Mouse (Mus musculus): ENCODE measurements around the gene Scd4. TPM values are rescaled to one million over a fixed set of nuclear protein-coding genes. Genes with fewer than 3 reads are reported as not detected.
A peak's percentile ranks its signal among the peaks of the same experiment; 100 is the strongest.

The Scd4 gene
- total RNA-seq, 2 experiments from 2014 or later, result 5.2 to 15.0 TPM

GRCm38 (mm10) chr19:44299902-44300301 is 33.0 kb upstream of the Scd4 start:
- no peak for DNase-seq (ENCODE audit: low spot score in 2 of 2)

GRCm38 (mm10) chr19:44300520-44300919 is 32.4 kb upstream of the Scd4 start:
- no peak for DNase-seq (ENCODE audit: low spot score in 2 of 2)

GRCm38 (mm10) chr19:44301176-44301575 is 31.7 kb upstream of the Scd4 start:
- no peak for DNase-seq (ENCODE audit: low spot score in 2 of 2)

- DNase-seq (ENCODE audit: low spot score in 2 of 2), result peak in 1 of 2 experiments; percentile 16
These were observed 31.1 kb upstream of the Scd4 start for GRCm38 (mm10) chr19:44301671-44302305.

- DNase-seq (ENCODE audit: low spot score in 2 of 2), result peak in 1 of 2 experiments; percentile 24
These were observed 30.0 kb upstream of the Scd4 start for GRCm38 (mm10) chr19:44302901-44303300.

- peak in 1 of 2 experiments; percentile 21 for DNase-seq (ENCODE audit: low spot score in 2 of 2)
These were observed 29.4 kb upstream of the Scd4 start for GRCm38 (mm10) chr19:44303502-44303901.

GRCm38 (mm10) chr19:44304419-44304818 is 28.5 kb upstream of the Scd4 start:
- DNase-seq (ENCODE audit: low spot score in 2 of 2), result peak in 1 of 2 experiments; percentile 20

GRCm38 (mm10) chr19:44304851-44305510 is 27.9 kb upstream of the Scd4 start:
- peak in 1 of 2 experiments; percentile 18 for DNase-seq (ENCODE audit: low spot score in 2 of 2)

GRCm38 (mm10) chr19:44305701-44306100 is 27.2 kb upstream of the Scd4 start:
- no peak for DNase-seq (ENCODE audit: low spot score in 2 of 2)

GRCm38 (mm10) chr19:44306171-44306570 is 26.7 kb upstream of the Scd4 start:
- peak in 1 of 2 experiments; percentile 18 for DNase-seq (ENCODE audit: low spot score in 2 of 2)

GRCm38 (mm10) chr19:44307101-44307914 is 25.6 kb upstream of the Scd4 start:
- DNase-seq (ENCODE audit: low spot score in 2 of 2), result peak in 1 of 2 experiments; percentile 16

GRCm38 (mm10) chr19:44307915-44308470 is 24.9 kb upstream of the Scd4 start:
- peak in 1 of 2 experiments; percentile 17 for DNase-seq (ENCODE audit: low spot score in 2 of 2)

GRCm38 (mm10) chr19:44308611-44309246 is 24.2 kb upstream of the Scd4 start:
- DNase-seq (ENCODE audit: low spot score in 2 of 2), result peak in 1 of 2 experiments; percentile 5

- peak in 1 of 2 experiments; percentile 16 for DNase-seq (ENCODE audit: low spot score in 2 of 2)
These were observed 23.3 kb upstream of the Scd4 start for GRCm38 (mm10) chr19:44309351-44310154.

- peak in 1 of 2 experiments; percentile 16 for DNase-seq (ENCODE audit: low spot score in 2 of 2)
These were observed 22.7 kb upstream of the Scd4 start for GRCm38 (mm10) chr19:44310155-44310575.

GRCm38 (mm10) chr19:44310814-44311213 is 22.1 kb upstream of the Scd4 start:
- DNase-seq (ENCODE audit: low spot score in 2 of 2), result peak in 1 of 2 experiments; percentile 13

GRCm38 (mm10) chr19:44311306-44312006 is 21.4 kb upstream of the Scd4 start:
- peak in 1 of 2 experiments; percentile 38 for DNase-seq (ENCODE audit: low spot score in 2 of 2)

- DNase-seq (ENCODE audit: low spot score in 2 of 2), result peak in 1 of 2 experiments; percentile 36
These were observed 20.9 kb upstream of the Scd4 start for GRCm38 (mm10) chr19:44312007-44312360.

GRCm38 (mm10) chr19:44313066-44313465 is 19.8 kb upstream of the Scd4 start:
- DNase-seq (ENCODE audit: low spot score in 2 of 2), result peak in 1 of 2 experiments; percentile 12

Data from adrenal gland, adult 18-20 months (tissue).